Mouse (Mus musculus) neural tube, embryonic 14.5 days (tissue): ENCODE results near the gene Agtpbp1. TPM values are rescaled to one million over a fixed set of nuclear protein-coding genes. Genes with fewer than 3 reads are reported as not detected.

Source experiments
- polyA plus RNA-seq: library from polyadenylated mRNA; unstranded; fragments of >200 nt; fragmentation: Nextera tagmentation; extraction: Ambion mirVana; gene quantifications from 2 replicates; pipeline ENCODE4 v1.2.1, GENCODE M21; 2014

Gene Agtpbp1
- polyA plus RNA-seq, 1 experiment from 2014 or later, result 112 TPM

Other genes with a start within 250 kb of the Agtpbp1 start
- gene Naa35, start within 50 bp of the Agtpbp1 start, polyA plus RNA-seq, result 120 and 131 TPM in 2 replicates
- 21.4 and 30.3 TPM in 2 replicates for gene Golm1, start 90.6 kb upstream of the Agtpbp1 start, polyA plus RNA-seq
- not detected in 2 replicates for gene 4921517D22Rik, start 108.9 kb upstream of the Agtpbp1 start, polyA plus RNA-seq
- 0.06 and 0.21 TPM in 2 replicates for gene Spata31d1a, start 125.1 kb upstream of the Agtpbp1 start, polyA plus RNA-seq
- not detected in 2 replicates for gene Spata31d1b, start 127.1 kb upstream of the Agtpbp1 start, polyA plus RNA-seq
- gene Spata31d1d, start 146.5 kb upstream of the Agtpbp1 start, polyA plus RNA-seq, result not detected in 2 replicates
- 0.10 and 0.52 TPM in 2 replicates for gene 1700014D04Rik, start 161.5 kb upstream of the Agtpbp1 start, polyA plus RNA-seq
- gene Isca1, start 184.6 kb upstream of the Agtpbp1 start, polyA plus RNA-seq, result 184 and 200 TPM in 2 replicates
- gene Gm49354, start 197.0 kb upstream of the Agtpbp1 start, polyA plus RNA-seq, result not detected in 2 replicates
- 45.1 and 51.8 TPM in 2 replicates for gene Tut7, start 237.9 kb upstream of the Agtpbp1 start, polyA plus RNA-seq